Mouse (Mus musculus): ENCODE data around the gene Coq3. TPM values are rescaled to one million over a fixed set of nuclear protein-coding genes. Genes with fewer than 3 reads are reported as not detected.

The Coq3 gene
- 8.7 and 10.4 TPM in 2 replicates for total RNA-seq (2014; rRNA removed)
- polyA plus RNA-seq (2015; fragmentation: Nextera tagmentation; extraction: Ambion mirVana) = 18.1 and 19.3 TPM in 2 replicates

- no peak for TF ChIP-seq CTCF (IDR thresholded peaks at IDR 0.05; ENCODE audit: low read depth)
- Histone ChIP-seq H3K4me3 (ENCODE audit: low read length) (peak within 1 kb of the TSS; percentile 78), H3K9ac (replicated peaks; ENCODE audit: low read length) (peak within 1 kb of the TSS; percentile 69), H3K4me2 (ENCODE audit: low read depth, low read length) (peak within 1 kb of the TSS; percentile 75), H3K9me3 (ENCODE audit: low read length) (no peaks in the 10 kb centered on the region), H3K4me1 (ENCODE audit: insufficient read depth, low read length) (no peaks in the 10 kb centered on the region), H3K36me3 (ENCODE audit: insufficient read depth, low read length) (0 out of 2 replicates have a peak, but pooled peaks cover 4% of the 10 kb centered on the region), H3K27ac (peak within 1 kb of the TSS; percentile 96), H3K27me3 (ENCODE audit: insufficient read depth, low read length) (no peaks in the 10 kb centered on the region)
- DNase-seq (ENCODE audit: low spot score) (peak; percentile 89), ATAC-seq (peak; percentile 94)
- WGBS = under 1% methylated on average over 51 of the region's 51 CpGs
Observed at GRCm38 (mm10) chr4:21879565-21880220, at the start of gene Coq3. Coq3 (plus strand) TSS chr4:21879673.

- no peaks in the 10 kb centered on the region for H3K27me3 ChIP-seq (ENCODE audit: insufficient read depth, low read length)
- no peak overlapping the region for H3K4me2 ChIP-seq (ENCODE audit: low read depth, low read length)
- TF ChIP-seq CTCF (IDR thresholded peaks at IDR 0.05; ENCODE audit: low read depth) = no peak
- DNase-seq (ENCODE audit: low spot score) (no peak), ATAC-seq (no peak)
- peaks cover 7% of the 10 kb centered on the region; the same call in 1 of the 2 replicates for H3K36me3 ChIP-seq (ENCODE audit: insufficient read depth, low read length)
- H3K4me1 ChIP-seq (ENCODE audit: insufficient read depth, low read length) = no peaks in the 10 kb centered on the region
- H3K27ac ChIP-seq = no peak overlapping the region
- WGBS = 97% methylated on average over 8 of the region's 8 CpGs
- no peak overlapping the region for H3K9ac ChIP-seq (replicated peaks; ENCODE audit: low read length)
- H3K9me3 ChIP-seq (ENCODE audit: low read length) = no peaks in the 10 kb centered on the region
- no peak overlapping the region for H3K4me3 ChIP-seq (ENCODE audit: low read length)
Observed at GRCm38 (mm10) chr4:21832844-21833243, 46.6 kb upstream of the Coq3 start.

- peak; percentile 99 for DNase-seq (ENCODE audit: low spot score)
- H3K4me2 ChIP-seq (ENCODE audit: low read depth, low read length) = peak within 1 kb of the TSS; percentile 66
- ATAC-seq = peak; percentile 98
- no peaks in the 10 kb centered on the region for H3K36me3 ChIP-seq (ENCODE audit: insufficient read depth, low read length)
- under 1% methylated on average over 50 of the region's 50 CpGs for WGBS
- peak within 1 kb of the TSS; percentile 84 for H3K4me3 ChIP-seq (ENCODE audit: low read length)
- peak; percentile 92 for TF ChIP-seq CTCF (IDR thresholded peaks at IDR 0.05; ENCODE audit: low read depth)
- H3K4me1 ChIP-seq (ENCODE audit: insufficient read depth, low read length) = peaks cover 7% of the 10 kb centered on the region; the same call in 1 of the 2 replicates
- H3K27me3 ChIP-seq (ENCODE audit: insufficient read depth, low read length) = no peaks in the 10 kb centered on the region
- H3K9ac ChIP-seq (replicated peaks; ENCODE audit: low read length) = peak within 1 kb of the TSS; percentile 89
- H3K27ac ChIP-seq = peak within 1 kb of the TSS; percentile 99
- H3K9me3 ChIP-seq (ENCODE audit: low read length) = no peaks in the 10 kb centered on the region
Observed at GRCm38 (mm10) chr4:21847481-21848286, 31.8 kb upstream of the Coq3 start, which contains the start of gene Pnisr. Pnisr (plus strand) TSS chr4:21847583.

GRCm38 (mm10) chr4:21848287-21848630 is 31.2 kb upstream of the Coq3 start:
- Histone ChIP-seq H3K9me3 (ENCODE audit: low read length) (no peaks in the 10 kb centered on the region), H3K27me3 (ENCODE audit: insufficient read depth, low read length) (no peaks in the 10 kb centered on the region), H3K36me3 (ENCODE audit: insufficient read depth, low read length) (no peaks in the 10 kb centered on the region), H3K4me3 (ENCODE audit: low read length) (peak overlapping the region; percentile 84), H3K27ac (peak overlapping the region; percentile 99), H3K9ac (replicated peaks; ENCODE audit: low read length) (peak overlapping the region; percentile 89), H3K4me2 (ENCODE audit: low read depth, low read length) (peak overlapping the region; percentile 66), H3K4me1 (ENCODE audit: insufficient read depth, low read length) (peaks cover 7% of the 10 kb centered on the region; the same call in 1 of the 2 replicates)
- 0% methylated on average over 24 of the region's 24 CpGs for WGBS
- ATAC-seq (peak; percentile 84), DNase-seq (ENCODE audit: low spot score) (peak; percentile 95)
- no peak for TF ChIP-seq CTCF (IDR thresholded peaks at IDR 0.05; ENCODE audit: low read depth)

- Histone ChIP-seq H3K9me3 (ENCODE audit: low read length) (no peaks in the 10 kb centered on the region), H3K4me3 (ENCODE audit: low read length) (no peak overlapping the region), H3K4me2 (ENCODE audit: low read depth, low read length) (no peak overlapping the region), H3K27ac (no peak overlapping the region), H3K27me3 (ENCODE audit: insufficient read depth, low read length) (no peaks in the 10 kb centered on the region), H3K36me3 (ENCODE audit: insufficient read depth, low read length) (peaks cover 19% of the 10 kb centered on the region), H3K4me1 (ENCODE audit: insufficient read depth, low read length) (no peaks in the 10 kb centered on the region), H3K9ac (replicated peaks; ENCODE audit: low read length) (no peak overlapping the region)
- no peak for TF ChIP-seq CTCF (IDR thresholded peaks at IDR 0.05; ENCODE audit: low read depth)
- ATAC-seq (no peak), DNase-seq (ENCODE audit: low spot score) (no peak)
- WGBS = 39% methylated on average over 1 of the region's 1 CpGs
Observed at GRCm38 (mm10) chr4:21857481-21857880, 22.0 kb upstream of the Coq3 start.

GRCm38 (mm10) chr4:21865226-21865625 is 14.2 kb upstream of the Coq3 start:
- peaks cover 46% of the 10 kb centered on the region for H3K36me3 ChIP-seq (ENCODE audit: insufficient read depth, low read length)
- WGBS = 87% methylated on average over 1 of the region's 1 CpGs
- DNase-seq (ENCODE audit: low spot score) = no peak

More at GRCm38 (mm10) chr4:21865226-21865625, 14.2 kb upstream of the Coq3 start:
- Histone ChIP-seq H3K4me3 (ENCODE audit: low read length) (no peak overlapping the region), H3K27me3 (ENCODE audit: insufficient read depth, low read length) (no peaks in the 10 kb centered on the region), H3K27ac (no peak overlapping the region), H3K9ac (replicated peaks; ENCODE audit: low read length) (no peak overlapping the region), H3K9me3 (ENCODE audit: low read length) (no peaks in the 10 kb centered on the region), H3K4me1 (ENCODE audit: insufficient read depth, low read length) (no peaks in the 10 kb centered on the region), H3K4me2 (ENCODE audit: low read depth, low read length) (no peak overlapping the region)
- ATAC-seq = no peak
- TF ChIP-seq CTCF (IDR thresholded peaks at IDR 0.05; ENCODE audit: low read depth) = no peak
